Mouse (Mus musculus) heart, postnatal 0 days (tissue): ENCODE results near the gene Ankrd17.

ENCODE experiments used
- CTCF ChIP-seq: IDR thresholded peaks from 2 replicates; pipeline ENCODE4 v1.5.1; 2016; ENCODE audit warnings: antibody characterized with exemption, control low read depth, low read depth
- EP300 ChIP-seq: IDR thresholded peaks from 2 replicates; pipeline ENCODE4 v1.6.1; 2016; ENCODE audit warnings: antibody characterized with exemption, low read depth

- TF ChIP-seq CTCF = peak; percentile 63
- TF ChIP-seq EP300 = no peak
Observed at GRCm38 (mm10) chr5:90286559-90286958, 79.8 kb downstream of the Ankrd17 start.
